Mouse (Mus musculus) spleen, adult 2 months (tissue): ENCODE results near the gene Anks6. TPM values are rescaled to one million over a fixed set of nuclear protein-coding genes. Genes with fewer than 3 reads are reported as not detected.

Source experiments
- DNase-seq, 2 experiments: peaks; one replicate each; pipeline versions ENCODE4 v3.0.0 to v3.0.0-alpha.2; 2012 to 2021; ENCODE audit warnings: low spot score in 2 of 2, low read depth in 1 of 2
- H3K27ac ChIP-seq: fragments of 200-500 bp; 2 replicates; pipeline ENCODE4 v1.5.1; 2012; ENCODE audit warnings: low read length, inconsistent platforms; ENCODE audit not compliant: insufficient read depth
- H3K27me3 ChIP-seq: fragments of 200-500 bp; 2 replicates; pipeline ENCODE4 v1.6.1; 2012; ENCODE audit warnings: mild to moderate bottlenecking, moderate library complexity, low read length, inconsistent platforms; ENCODE audit not compliant: control insufficient read depth, insufficient read depth
- H3K36me3 ChIP-seq: fragments of 200-500 bp; 2 replicates; pipeline ENCODE4 v1.6.1; 2012; ENCODE audit warnings: mild to moderate bottlenecking, low read length, inconsistent platforms; ENCODE audit not compliant: control insufficient read depth, insufficient read depth
- H3K4me1 ChIP-seq: fragments of 200-500 bp; 2 replicates; pipeline ENCODE4 v1.6.1; 2011; ENCODE audit warnings: inconsistent platforms; ENCODE audit not compliant: control insufficient read depth, insufficient read depth, insufficient read length
- H3K4me3 ChIP-seq: fragments of 200-500 bp; 2 replicates; pipeline ENCODE4 v1.5.1; 2011; ENCODE audit warnings: mild to moderate bottlenecking, inconsistent platforms; ENCODE audit not compliant: insufficient read depth, insufficient read length; ENCODE audit errors: extremely low read depth
- CTCF ChIP-seq: fragments of 200-500 bp; IDR thresholded peaks from 2 replicates; pipeline ENCODE4 v1.5.1; 2011; ENCODE audit warnings: mild to moderate bottlenecking, inconsistent platforms; ENCODE audit not compliant: insufficient read depth, insufficient read length, insufficient replicate concordance; ENCODE audit errors: extremely low read depth
- POLR2A ChIP-seq: fragments of 200-500 bp; IDR thresholded peaks from 2 replicates; pipeline ENCODE4 v1.6.1; 2011; ENCODE audit warnings: low read depth, low read length, inconsistent platforms
- WGBS: fragments of 180-500 bp; shearing (Covaris S2); methylation state at CpG from one replicate; pipeline ENCODE4 v1.1.7; 2018; 5-methylcytosine and 5-hydroxymethylcytosine counted together
- polyA plus RNA-seq: library from polyadenylated mRNA; depleted of rRNA; stranded (reverse); fragments of >200 nt; gene quantifications from 2 replicates; pipeline ENCODE4 v1.2.3, GENCODE M21; 2012

Gene Anks6
- polyA plus RNA-seq, 1 experiment: 1.5 TPM

- Histone ChIP-seq H3K4me1 (no peaks in the 10 kb centered on the region; the same call in 1 of the 2 replicates), H3K27ac (no peak overlapping the region), H3K36me3 (no peaks in the 10 kb centered on the region), H3K4me3 (no peak overlapping the region), H3K27me3 (peaks cover 13% of the 10 kb centered on the region)
- 11% methylated on average over 29 of the region's 29 CpGs for WGBS
- TF ChIP-seq POLR2A: no peak
- no peak for TF ChIP-seq CTCF
- no peak for DNase-seq
Observed at GRCm38 (mm10) chr4:46990281-46991015, 66.8 kb downstream of the Anks6 start.

DNA sequence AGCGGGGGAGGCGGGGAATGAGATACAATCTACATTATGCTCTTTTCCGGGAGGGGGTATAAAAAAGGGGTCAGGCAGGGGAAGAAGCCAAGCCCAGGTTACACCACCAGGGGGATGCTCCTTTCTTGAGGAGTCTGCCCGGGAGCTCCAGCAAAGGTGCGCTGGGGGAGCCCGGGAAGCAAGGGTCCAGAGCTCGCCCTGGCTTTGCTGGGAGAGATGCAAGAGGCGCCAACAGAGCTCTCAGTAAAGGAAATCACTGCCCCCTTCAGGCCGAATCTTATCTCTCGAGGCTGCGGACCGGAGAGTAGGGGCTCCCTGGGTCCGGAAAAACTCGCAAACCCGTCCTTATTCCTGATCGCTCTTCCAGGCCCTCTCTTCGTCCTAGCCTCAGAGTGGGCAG is 67.4 kb downstream of the Anks6 start:
- DNase-seq: no peak
- Histone ChIP-seq H3K4me1 (no peaks in the 10 kb centered on the region; the same call in 1 of the 2 replicates), H3K36me3 (no peaks in the 10 kb centered on the region), H3K27me3 (peaks cover 13% of the 10 kb centered on the region), H3K4me3 (no peak overlapping the region), H3K27ac (no peak overlapping the region)
- WGBS: 4% methylated on average over 17 of the region's 17 CpGs
- no peak for TF ChIP-seq CTCF
- no peak for TF ChIP-seq POLR2A

- no peaks in the 10 kb centered on the region for H3K36me3 ChIP-seq
- H3K27ac ChIP-seq: no peak overlapping the region
- WGBS: 81% methylated on average over 4 of the region's 4 CpGs
- no peak for DNase-seq
- H3K4me1 ChIP-seq: no peaks in the 10 kb centered on the region; the same call in 1 of the 2 replicates
- no peak for TF ChIP-seq POLR2A
- TF ChIP-seq CTCF: no peak
- peaks cover 13% of the 10 kb centered on the region for H3K27me3 ChIP-seq
- no peak overlapping the region for H3K4me3 ChIP-seq
Observed at GRCm38 (mm10) chr4:46988824-46989223, 68.4 kb downstream of the Anks6 start.

GRCm38 (mm10) chr4:46988257-46988656 is 69.0 kb downstream of the Anks6 start:
- H3K27ac ChIP-seq: no peak overlapping the region
- TF ChIP-seq CTCF: no peak
- TF ChIP-seq POLR2A: no peak
- H3K4me1 ChIP-seq: no peaks in the 10 kb centered on the region; the same call in 1 of the 2 replicates
- no peaks in the 10 kb centered on the region for H3K36me3 ChIP-seq
- no peak overlapping the region for H3K4me3 ChIP-seq
- 77% methylated on average over 3 of the region's 3 CpGs for WGBS
- no peak for DNase-seq
- H3K27me3 ChIP-seq: peaks cover 13% of the 10 kb centered on the region

DNA sequence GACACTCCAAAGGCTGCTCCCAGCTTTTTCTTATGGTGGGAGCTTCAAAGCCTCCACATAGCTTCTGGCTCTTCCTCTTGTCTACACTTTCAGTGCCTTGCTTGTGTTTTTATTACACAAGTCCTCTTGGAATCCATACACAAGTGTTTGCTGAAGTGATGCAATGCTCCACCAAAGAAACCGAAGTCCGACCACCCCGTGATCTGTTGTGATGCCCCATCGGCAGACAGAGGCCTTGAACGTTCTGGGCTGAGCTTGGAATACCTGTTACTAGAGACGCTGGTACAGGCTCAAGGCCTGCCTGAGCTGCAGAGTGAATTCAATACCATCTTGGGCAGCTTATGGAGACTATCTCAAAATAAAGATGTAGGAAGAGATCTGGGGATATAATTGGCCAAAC is 69.4 kb downstream of the Anks6 start:
- H3K27me3 ChIP-seq: peaks cover 13% of the 10 kb centered on the region
- no peak overlapping the region for H3K27ac ChIP-seq
- no peak overlapping the region for H3K4me3 ChIP-seq
- H3K4me1 ChIP-seq: no peaks in the 10 kb centered on the region; the same call in 1 of the 2 replicates
- no peak for TF ChIP-seq CTCF
- no peak for TF ChIP-seq POLR2A
- DNase-seq: no peak
- 93% methylated on average over 6 of the region's 6 CpGs for WGBS
- no peaks in the 10 kb centered on the region for H3K36me3 ChIP-seq

- no peak overlapping the region for H3K4me3 ChIP-seq
- DNase-seq: no peak
- H3K4me1 ChIP-seq: no peaks in the 10 kb centered on the region
- no peak overlapping the region for H3K27ac ChIP-seq
- no peaks in the 10 kb centered on the region for H3K36me3 ChIP-seq
- TF ChIP-seq POLR2A: no peak
- no peak for TF ChIP-seq CTCF
- peaks cover 2% of the 10 kb centered on the region for H3K27me3 ChIP-seq
Observed at GRCm38 (mm10) chr4:46986054-46986453, 71.2 kb downstream of the Anks6 start.

- no peak overlapping the region for H3K4me3 ChIP-seq
- no peaks in the 10 kb centered on the region for H3K4me1 ChIP-seq
- no peaks in the 10 kb centered on the region for H3K27me3 ChIP-seq
- H3K36me3 ChIP-seq: no peaks in the 10 kb centered on the region
- WGBS: 60% methylated on average over 5 of the region's 5 CpGs
- TF ChIP-seq CTCF: no peak
- no peak for TF ChIP-seq POLR2A
- no peak overlapping the region for H3K27ac ChIP-seq
- no peak for DNase-seq
Observed at GRCm38 (mm10) chr4:46982912-46983311, 74.3 kb downstream of the Anks6 start.
